Mouse (Mus musculus) E14TG2a.4 (cell line): ENCODE results near the gene Rpap2.

Source experiments
- CTCF ChIP-seq: conservative IDR thresholded peaks from 2 replicates; pipeline ENCODE4 v1.5.1; 2014; ENCODE audit warnings: low read length
- NANOG ChIP-seq: IDR thresholded peaks from 2 replicates; pipeline ENCODE4 v1.6.1; 2014; ENCODE audit warnings: borderline replicate concordance, low read length, mixed read lengths

GRCm38 (mm10) chr5:107687592-107688498 is 90.7 kb downstream of the Rpap2 start:
- TF ChIP-seq CTCF (no peak), NANOG (no peak)
